Mouse (Mus musculus) G1E (cell line): ENCODE measurements around the gene Stpg3.

Experiments
- CTCF ChIP-seq: IDR thresholded peaks from 2 replicates; pipeline ENCODE4 v1.5.1; 2012; ENCODE audit warnings: low read depth, low read length, inconsistent platforms, mixed read lengths
- GATA1 ChIP-seq: IDR thresholded peaks from 2 replicates; pipeline ENCODE4 v1.6.1; 2012; ENCODE audit warnings: borderline replicate concordance, low read length, inconsistent platforms, mixed read lengths
- POLR2AphosphoS5 ChIP-seq: IDR thresholded peaks from 2 replicates; pipeline ENCODE4 v1.6.1; 2012; ENCODE audit warnings: low read depth, low read length, inconsistent platforms; ENCODE audit not compliant: insufficient replicate concordance
- TAL1 ChIP-seq: conservative IDR thresholded peaks from 2 replicates; pipeline ENCODE4 v1.6.1; 2012; ENCODE audit warnings: low read depth, low read length, inconsistent platforms, mixed read lengths

DNA sequence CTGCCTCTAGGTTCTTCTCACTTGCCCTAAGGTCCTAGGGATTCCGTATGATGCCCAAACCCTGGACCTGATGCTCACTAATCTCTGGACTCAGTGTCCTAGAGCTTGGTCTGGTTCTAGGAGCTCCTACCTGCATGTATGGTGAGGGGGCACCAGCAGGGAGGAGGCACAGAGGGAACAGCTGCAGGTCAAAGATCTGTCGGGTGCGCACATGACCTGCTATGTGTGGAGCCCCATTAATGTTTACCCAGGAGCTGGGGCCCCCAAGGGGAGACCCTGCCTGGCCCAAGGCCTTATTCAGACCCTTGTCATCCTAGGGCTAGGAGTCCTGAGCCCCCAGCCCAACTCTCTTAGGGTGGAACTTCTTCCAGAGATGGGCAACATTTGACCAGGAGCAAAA, 19.6 kb upstream of the Stpg3 start, which contains the start of gene Slc34a3:
- TF ChIP-seq CTCF (no peak), GATA1 (no peak), POLR2AphosphoS5 (no peak), TAL1 (no peak)
